Mouse (Mus musculus) telencephalon, adult 2 months (tissue): ENCODE data around the gene Ang.

ENCODE experiments used
- DNase-seq: peaks from one replicate; pipeline ENCODE4 v3.0.0-alpha.2; 2011; ENCODE audit warnings: low read depth, low spot score

Gene Ang

GRCm38 (mm10) chr14:51090921-51091900 is at the start of gene Ang, which contains the start of gene Rnase4:
Ang (plus strand) TSS chr14:51091150.
Rnase4 (plus strand) TSS chr14:51091077.
- no peak for DNase-seq

GRCm38 (mm10) chr14:51041769-51042168 is 49.2 kb upstream of the Ang start, which contains the start of gene Rnase9:
Rnase9 (minus strand) TSS chr14:51041869.
- DNase-seq, result no peak

- no peak for DNase-seq
Measured at GRCm38 (mm10) chr14:51047846-51048245, 43.1 kb upstream of the Ang start.

- DNase-seq, result no peak
Measured at GRCm38 (mm10) chr14:51050063-51050462, 40.9 kb upstream of the Ang start, which contains the start of gene Rnase11. Rnase11 (minus strand) TSS chr14:51050163.

- DNase-seq, result no peak
Measured at GRCm38 (mm10) chr14:51051941-51052340, 39.0 kb upstream of the Ang start.

- DNase-seq, result no peak
Measured at GRCm38 (mm10) chr14:51053176-51053575, 37.8 kb upstream of the Ang start.

GRCm38 (mm10) chr14:51054243-51055237 is 36.4 kb upstream of the Ang start:
- DNase-seq, result no peak

GRCm38 (mm10) chr14:51057401-51057831 is 33.5 kb upstream of the Ang start, which contains the start of gene Rnase12:
Rnase12 (minus strand) TSS chr14:51057661.
- no peak for DNase-seq

GRCm38 (mm10) chr14:51060761-51061160 is 30.2 kb upstream of the Ang start:
- DNase-seq, result no peak

- no peak for DNase-seq
Measured at GRCm38 (mm10) chr14:51068956-51069355, 22.0 kb upstream of the Ang start.

GRCm38 (mm10) chr14:51069617-51070016 is 21.3 kb upstream of the Ang start:
- no peak for DNase-seq

- DNase-seq, result no peak
Measured at GRCm38 (mm10) chr14:51074335-51074734, 16.6 kb upstream of the Ang start, which contains the start of gene Olfr750. Olfr750 (minus strand) TSS chr14:51074435.

GRCm38 (mm10) chr14:51079180-51079579 is 11.8 kb upstream of the Ang start:
- DNase-seq, result no peak

GRCm38 (mm10) chr14:51081035-51081434 is 9.9 kb upstream of the Ang start:
- no peak for DNase-seq

GRCm38 (mm10) chr14:51082599-51083581 is 8.1 kb upstream of the Ang start:
- DNase-seq, result no peak

GRCm38 (mm10) chr14:51083805-51084204 is 7.1 kb upstream of the Ang start:
- no peak for DNase-seq

GRCm38 (mm10) chr14:51085086-51085485 is 5.9 kb upstream of the Ang start:
- no peak for DNase-seq

- DNase-seq, result no peak
Measured at GRCm38 (mm10) chr14:51085911-51086310, 5.0 kb upstream of the Ang start.

- no peak for DNase-seq
Measured at GRCm38 (mm10) chr14:51087762-51088161, 3.2 kb upstream of the Ang start.
